Comparison of ENCODE assay signal across 24 mouse cellular contexts in genomic region chr3:6819332-6819731, GRCm38 (mm10).
DNase-seq lines count a peak whose midpoint lies in the region; ATAC-seq and TF ChIP-seq lines count a peak whose summit lies in the region.
"Had no signal": no experiment of that assay in that cellular context is flagged by ENCODE, and none has a peak within 500 bp of the region (broad histone marks: within the 10 kb centered on the region; RNA-seq: fewer than 3 reads in every experiment).

No protein-coding gene starts in this region.

- ATAC-seq in limb, embryonic 14.5 days (ENCODE audit: low FRiP score, low read depth) = no peak
- ATAC-seq in midbrain, embryonic 15.5 days (replicated peaks) = 0 out of 2 replicates have a peak, but pooled peaks have one; percentile 48
- no peak for ATAC-seq in midbrain, postnatal 0 days (ENCODE audit: low FRiP score)
- ATAC-seq: forebrain, embryonic 14.5 days; hindbrain, embryonic 16.5 days; inflammation-experienced regulatory T-cells, adult 6 months had no signal

- no peaks in the 10 kb centered on the region for H3K9me3 ChIP-seq in limb, embryonic 14.5 days (ENCODE audit: control insufficient read depth, low read length)
- H3K9me3 ChIP-seq in limb, embryonic 10.5 days (replicated peaks) = no peaks in the 10 kb centered on the region
- no peaks in the 10 kb centered on the region for H3K9me3 ChIP-seq in midbrain, embryonic 15.5 days
- H3K9me3 ChIP-seq in midbrain, postnatal 0 days (ENCODE audit: low read length) = no peaks in the 10 kb centered on the region
- H3K9me3 ChIP-seq: embryonic facial prominence, embryonic 15.5 days; forebrain, embryonic 10.5 days; heart, embryonic 10.5 days; hindbrain, embryonic 12.5 days had no signal

- no peak overlapping the region for H3K4me2 ChIP-seq in limb, embryonic 14.5 days (replicated peaks; ENCODE audit: low read depth, low read length, severe bottlenecking)
- no peak overlapping the region for H3K4me2 ChIP-seq in midbrain, embryonic 15.5 days
- H3K4me2 ChIP-seq in midbrain, postnatal 0 days (ENCODE audit: low read depth, low read length, poor library complexity, severe bottlenecking) = no peak overlapping the region
- H3K4me2 ChIP-seq: embryonic facial prominence, embryonic 15.5 days; hindbrain, embryonic 12.5 days had no signal

- no peak overlapping the region for H3K4me3 ChIP-seq in limb, embryonic 14.5 days (replicated peaks; ENCODE audit: low read length)
- H3K4me3 ChIP-seq in limb, embryonic 10.5 days = no peak overlapping the region
- no peak overlapping the region for H3K4me3 ChIP-seq in midbrain, embryonic 15.5 days
- H3K4me3 ChIP-seq in midbrain, postnatal 0 days (ENCODE audit: low read depth, low read length) = no peak overlapping the region
- H3K4me3 ChIP-seq in heart, adult 2 months = no peak overlapping the region
- H3K4me3 ChIP-seq: embryonic facial prominence, embryonic 15.5 days; erythroblast, embryonic 14.5 days; forebrain, embryonic 10.5 days; heart, embryonic 10.5 days; hindbrain, embryonic 12.5 days had no signal

- WGBS in limb, embryonic 14.5 days = 56% methylated on average over 7 of the region's 7 CpGs
- 72% methylated on average over 7 of the region's 7 CpGs for WGBS in limb, embryonic 10.5 days
- WGBS in midbrain, embryonic 15.5 days = 64% methylated on average over 7 of the region's 7 CpGs
- WGBS in midbrain, postnatal 0 days = 55% methylated on average over 7 of the region's 7 CpGs
- 45% methylated on average over 7 of the region's 7 CpGs for WGBS in heart, adult 2 months

- DNase-seq in limb, embryonic 14.5 days (ENCODE audit: low spot score) = peak; percentile 15
- DNase-seq in limb, embryonic 10.5 days (ENCODE audit: low spot score) = no peak
- DNase-seq in midbrain, postnatal 0 days (ENCODE audit: low spot score) = no peak
- DNase-seq in embryo, embryonic 11 days = peak; percentile 34
- DNase-seq in heart, adult 2 months = no peak
- no peak for DNase-seq in ovary, postnatal 36 days (ENCODE audit: low spot score)
- DNase-seq: adrenal gland, adult 8-10 months; adrenal gland, postnatal 36 days; cerebellum, adult 11 months; cerebellum, adult 8-10 months; cerebellum, postnatal 14 days; gastrocnemius, postnatal 36 days; heart, adult 11 months; heart, postnatal 10 days; heart, postnatal 4 days had no signal

- intact Hi-C loops in heart, adult 2 months (cut with DNase I) = no loop called here

- H3K27ac ChIP-seq in limb, embryonic 14.5 days (replicated peaks; ENCODE audit: low read depth, low read length) = no peak overlapping the region
- no peak overlapping the region for H3K27ac ChIP-seq in limb, embryonic 10.5 days
- no peak overlapping the region for H3K27ac ChIP-seq in midbrain, embryonic 15.5 days
- no peak overlapping the region for H3K27ac ChIP-seq in midbrain, postnatal 0 days (ENCODE audit: low read depth, low read length)
- H3K27ac ChIP-seq in heart, adult 2 months = no peak overlapping the region
- H3K27ac ChIP-seq: embryonic facial prominence, embryonic 15.5 days; forebrain, embryonic 10.5 days; heart, embryonic 10.5 days; hindbrain, embryonic 12.5 days had no signal

- no peaks in the 10 kb centered on the region for H3K79me2 ChIP-seq in heart, adult 2 months (replicated peaks; ENCODE audit: control insufficient read depth, insufficient read depth, low read length)

- no peaks in the 10 kb centered on the region for H3K36me3 ChIP-seq in limb, embryonic 14.5 days (ENCODE audit: control insufficient read depth, insufficient read depth, low read length)
- no peaks in the 10 kb centered on the region for H3K36me3 ChIP-seq in limb, embryonic 10.5 days
- no peaks in the 10 kb centered on the region for H3K36me3 ChIP-seq in midbrain, embryonic 15.5 days (replicated peaks)
- no peaks in the 10 kb centered on the region for H3K36me3 ChIP-seq in midbrain, postnatal 0 days (ENCODE audit: insufficient read depth, low read length)
- no peaks in the 10 kb centered on the region for H3K36me3 ChIP-seq in heart, adult 2 months (ENCODE audit: control insufficient read depth, insufficient read depth, low read length)
- H3K36me3 ChIP-seq: embryonic facial prominence, embryonic 15.5 days; forebrain, embryonic 10.5 days; heart, embryonic 10.5 days; hindbrain, embryonic 12.5 days had no signal

- no peak for TF ChIP-seq CTCF in midbrain, postnatal 0 days (IDR thresholded peaks at IDR 0.05)
- TF ChIP-seq CTCF in heart, adult 2 months (IDR thresholded peaks at IDR 0.05) = no peak

- no peaks in the 10 kb centered on the region for H3K4me1 ChIP-seq in limb, embryonic 14.5 days (ENCODE audit: control insufficient read depth, insufficient read depth, low read length)
- H3K4me1 ChIP-seq in limb, embryonic 10.5 days = no peaks in the 10 kb centered on the region
- H3K4me1 ChIP-seq in midbrain, embryonic 15.5 days = no peaks in the 10 kb centered on the region
- H3K4me1 ChIP-seq in midbrain, postnatal 0 days (ENCODE audit: insufficient read depth, low read length) = no peaks in the 10 kb centered on the region
- H3K4me1 ChIP-seq in heart, adult 2 months (ENCODE audit: control insufficient read depth, insufficient read depth, low read length) = no peaks in the 10 kb centered on the region
- H3K4me1 ChIP-seq: embryonic facial prominence, embryonic 15.5 days; forebrain, embryonic 10.5 days; heart, embryonic 10.5 days; hindbrain, embryonic 12.5 days had no signal

- H3K9ac ChIP-seq in limb, embryonic 14.5 days (ENCODE audit: low read depth, low read length, severe bottlenecking) = no peak overlapping the region
- H3K9ac ChIP-seq in midbrain, embryonic 15.5 days = no peak overlapping the region
- H3K9ac ChIP-seq in midbrain, postnatal 0 days (replicated peaks; ENCODE audit: low read length, poor library complexity, severe bottlenecking) = no peak overlapping the region
- H3K9ac ChIP-seq in heart, adult 2 months (ENCODE audit: low read depth, low read length) = no peak overlapping the region
- H3K9ac ChIP-seq: embryonic facial prominence, embryonic 15.5 days; hindbrain, embryonic 12.5 days had no signal

- no peak for TF ChIP-seq POLR2A in limb, embryonic 14.5 days (IDR thresholded peaks at IDR 0.05; ENCODE audit: borderline replicate concordance, extremely low read depth, insufficient read depth, insufficient read length)
- no peak for TF ChIP-seq POLR2A in heart, adult 2 months (IDR thresholded peaks at IDR 0.05; ENCODE audit: insufficient read depth, low read depth, low read length)

- no peak for TF ChIP-seq EP300 in heart, adult 2 months (IDR thresholded peaks at IDR 0.05; ENCODE audit: insufficient read depth, low read depth, low read length)

- no peaks in the 10 kb centered on the region for H3K27me3 ChIP-seq in limb, embryonic 14.5 days (ENCODE audit: control insufficient read depth, insufficient read depth, low read length)
- no peaks in the 10 kb centered on the region for H3K27me3 ChIP-seq in limb, embryonic 10.5 days (ENCODE audit: low read depth, poor library complexity, severe bottlenecking)
- H3K27me3 ChIP-seq in midbrain, embryonic 15.5 days (replicated peaks) = no peaks in the 10 kb centered on the region
- no peaks in the 10 kb centered on the region for H3K27me3 ChIP-seq in midbrain, postnatal 0 days (ENCODE audit: insufficient read depth, low read length)
- no peaks in the 10 kb centered on the region for H3K27me3 ChIP-seq in heart, adult 2 months (ENCODE audit: control insufficient read depth, insufficient read depth, low read length)
- H3K27me3 ChIP-seq: embryonic facial prominence, embryonic 15.5 days; hindbrain, embryonic 12.5 days had no signal

Comparison
In these comparisons a context has a peak if more than half of its experiments do, and no peak if none do; other contexts are left out.
1. DNase-seq: peak in limb, embryonic 14.5 days (single experiment) and embryo, embryonic 11 days (single experiment); none in limb, embryonic 10.5 days (single experiment), midbrain, postnatal 0 days (single experiment), heart, adult 2 months (0 of 2) and ovary, postnatal 36 days (single experiment).